Mouse (Mus musculus): ENCODE results near the gene Zfp612. TPM values are rescaled to one million over a fixed set of nuclear protein-coding genes. Genes with fewer than 3 reads are reported as not detected.

Gene Zfp612
- total RNA-seq, 2 experiments from 2014 or later, result not detected

- no peak for ATAC-seq (replicated peaks; ENCODE audit: low FRiP score, low TSS enrichment, poor library complexity, severe bottlenecking)
These were observed 40.2 kb downstream of the Zfp612 start for GRCm38 (mm10) chr8:110119715-110120114.

DNA sequence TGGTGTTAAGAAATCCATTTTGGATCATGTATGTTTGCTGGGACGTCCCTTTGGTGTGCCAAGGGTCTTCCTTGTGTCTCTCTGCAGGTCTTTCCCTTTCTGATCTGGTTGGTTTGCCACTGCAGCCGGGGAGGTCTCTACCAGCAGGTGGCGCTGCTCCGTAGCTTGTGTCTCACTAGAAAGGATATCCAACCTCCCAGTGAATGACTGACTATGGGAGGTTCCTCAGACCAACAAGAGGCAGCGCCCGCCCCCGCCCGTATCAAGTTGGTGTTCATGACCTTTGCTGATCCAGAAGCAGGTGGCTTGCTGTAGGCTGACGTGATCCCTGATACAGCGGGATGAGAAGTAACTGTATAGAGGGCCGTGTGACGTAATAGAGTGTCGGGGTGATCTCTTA, 51.0 kb downstream of the Zfp612 start:
- ATAC-seq (replicated peaks; ENCODE audit: low FRiP score, low TSS enrichment, poor library complexity, severe bottlenecking), result peak; percentile 90

DNA sequence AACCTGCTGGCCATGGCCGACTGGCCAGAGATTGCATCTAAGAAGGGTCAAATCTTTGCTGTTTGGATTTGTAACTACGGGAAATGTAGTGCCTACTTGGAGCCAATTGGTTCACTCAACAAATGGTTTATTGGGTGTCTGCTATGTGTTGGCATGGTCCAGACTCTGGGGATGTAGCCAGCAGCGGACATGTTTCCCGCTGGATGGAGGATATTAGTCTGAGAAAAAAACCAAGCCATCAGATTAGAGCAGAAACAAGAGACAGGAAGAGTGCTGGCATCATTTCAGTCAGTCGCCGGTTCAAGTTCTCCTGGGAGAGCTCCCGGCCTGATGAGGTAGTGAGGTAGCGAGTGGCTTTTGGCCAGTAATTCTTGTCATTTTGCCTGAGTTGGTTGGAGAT, 54.7 kb downstream of the Zfp612 start:
- no peak for ATAC-seq (replicated peaks; ENCODE audit: low FRiP score, low TSS enrichment, poor library complexity, severe bottlenecking)

GRCm38 (mm10) chr8:110135515-110135914, 56.0 kb downstream of the Zfp612 start:
- no peak for ATAC-seq (replicated peaks; ENCODE audit: low FRiP score, low TSS enrichment, poor library complexity, severe bottlenecking)

DNA sequence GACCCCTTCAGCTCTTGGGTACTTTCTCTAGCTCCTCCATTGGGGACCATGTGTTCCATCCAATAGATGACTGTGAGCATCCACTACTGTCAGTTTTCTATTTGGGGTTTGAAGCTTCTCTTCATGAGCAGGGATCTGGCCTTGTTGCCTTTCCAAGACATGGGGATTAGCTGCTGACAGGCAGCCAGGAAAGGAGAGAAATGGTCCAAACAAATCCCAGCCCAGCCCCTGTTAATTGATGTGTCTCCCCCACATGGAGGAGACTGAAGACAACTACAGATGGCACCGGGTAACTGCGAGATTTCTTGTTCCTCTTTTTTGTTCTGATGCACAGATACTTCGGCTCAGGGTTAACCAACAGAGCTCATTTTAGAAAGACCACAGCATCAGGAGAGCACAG, 60.6 kb downstream of the Zfp612 start:
- no peak for ATAC-seq (replicated peaks; ENCODE audit: low FRiP score, low TSS enrichment, poor library complexity, severe bottlenecking)

DNA sequence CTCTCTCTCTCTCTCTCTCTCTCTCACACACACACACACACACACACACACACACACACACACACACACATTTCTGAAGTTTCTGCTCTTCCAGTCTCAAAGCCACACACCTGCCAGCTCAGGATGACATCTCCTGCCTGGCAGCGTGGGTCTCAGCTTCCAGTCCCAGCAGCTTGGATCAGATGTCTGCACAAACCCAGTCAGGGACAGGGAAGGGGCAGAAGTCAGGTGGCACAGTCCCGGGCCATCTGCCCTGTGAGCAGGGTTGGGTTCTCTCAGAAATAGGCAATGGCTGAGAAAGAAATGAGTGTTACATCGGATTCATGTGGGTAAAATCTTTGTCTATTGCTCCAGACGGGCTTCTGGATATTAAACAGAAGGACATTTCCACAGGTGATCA, 61.2 kb downstream of the Zfp612 start:
- ATAC-seq (replicated peaks; ENCODE audit: low FRiP score, low TSS enrichment, poor library complexity, severe bottlenecking), result no peak

Other genes with a start within 250 kb of the Zfp612 start
- 7.0 and 12.7 TPM in 2 replicates for gene Phlpp2, start 211.2 kb upstream of the Zfp612 start, total RNA-seq (2014; fragmentation: Nextera tagmentation)
- 5.4 and 8.8 TPM in 2 replicates for gene Phlpp2, start 211.2 kb upstream of the Zfp612 start, total RNA-seq (2017)
- not detected in 2 replicates for gene Marveld3, start 117.5 kb upstream of the Zfp612 start, total RNA-seq (2014; fragmentation: Nextera tagmentation)
- gene Marveld3, start 117.5 kb upstream of the Zfp612 start, total RNA-seq (2017), result not detected in 2 replicates
- not detected in 2 replicates for gene Tat, start 89.3 kb upstream of the Zfp612 start, total RNA-seq (2014; fragmentation: Nextera tagmentation)
- gene Tat, start 89.3 kb upstream of the Zfp612 start, total RNA-seq (2017), result not detected in 2 replicates
- gene Chst4, start 40.0 kb upstream of the Zfp612 start, total RNA-seq (2014; fragmentation: Nextera tagmentation), result not detected in 2 replicates
- gene Chst4, start 40.0 kb upstream of the Zfp612 start, total RNA-seq (2017), result not detected in 2 replicates
- gene Gm21964, start 21.5 kb downstream of the Zfp612 start, total RNA-seq (2014; fragmentation: Nextera tagmentation), result not detected in 2 replicates
- gene Gm21964, start 21.5 kb downstream of the Zfp612 start, total RNA-seq (2017), result not detected in 2 replicates
- not detected in 2 replicates for gene Gm17720, start 23.0 kb downstream of the Zfp612 start, total RNA-seq (2014; fragmentation: Nextera tagmentation)
- not detected in 2 replicates for gene Gm17720, start 23.0 kb downstream of the Zfp612 start, total RNA-seq (2017)
- gene Calb2, start 88.5 kb downstream of the Zfp612 start, total RNA-seq (2014; fragmentation: Nextera tagmentation), result not detected in 2 replicates
- not detected in 2 replicates for gene Calb2, start 88.5 kb downstream of the Zfp612 start, total RNA-seq (2017)
- 8.9 and 11.4 TPM in 2 replicates for gene Cmtr2, start 135.9 kb downstream of the Zfp612 start, total RNA-seq (2014; fragmentation: Nextera tagmentation)
- gene Cmtr2, start 135.9 kb downstream of the Zfp612 start, total RNA-seq (2017), result 11.7 and 16.5 TPM in 2 replicates
- not detected in 2 replicates for gene Hydin, start 187.2 kb downstream of the Zfp612 start, total RNA-seq (2014; fragmentation: Nextera tagmentation)
- not detected in 2 replicates for gene Hydin, start 187.2 kb downstream of the Zfp612 start, total RNA-seq (2017)

Data from megakaryocyte-erythroid progenitor cell, adult 5-6 weeks (primary cell).